Mouse (Mus musculus) stomach, postnatal 0 days (tissue): Measurements from ENCODE around the gene Dip2b. TPM values are rescaled to one million over a fixed set of nuclear protein-coding genes. Genes with fewer than 3 reads are reported as not detected.
A peak's percentile ranks its signal among the peaks of the same experiment; 100 is the strongest.

Experiments used
- ATAC-seq: fragments of 200-750 bp; cut with Nextera tagmentation; 2 replicates; pipeline ENCODE4 v1.8.0; 2017; ENCODE audit not compliant: low FRiP score, low TSS enrichment
- DNase-seq: peaks from one replicate; pipeline ENCODE4 v3.0.0-alpha.2; 2016; ENCODE audit warnings: low spot score
- H3K27ac ChIP-seq: fragments of 300-500 bp; sonication (generic); replicated peaks from 2 replicates; pipeline ENCODE4 v1.5.1; 2014; ENCODE audit warnings: mild to moderate bottlenecking, control low read depth
- H3K27me3 ChIP-seq: fragments of 300-500 bp; sonication (generic); 2 replicates; pipeline ENCODE4 v1.6.1; 2014; ENCODE audit warnings: low read length; ENCODE audit not compliant: control insufficient read depth, insufficient read depth
- H3K36me3 ChIP-seq: fragments of 300-500 bp; sonication (generic); 2 replicates; pipeline ENCODE4 v1.6.1; 2014; ENCODE audit warnings: low read length, mixed read lengths; ENCODE audit not compliant: control insufficient read depth, insufficient read depth
- H3K4me1 ChIP-seq: fragments of 300-500 bp; sonication (generic); replicated peaks from 2 replicates; pipeline ENCODE4 v1.6.1; 2014; ENCODE audit warnings: antibody characterized with exemption; ENCODE audit not compliant: control insufficient read depth, insufficient read depth
- H3K4me2 ChIP-seq: fragments of 300-500 bp; sonication (generic); replicated peaks from 2 replicates; pipeline ENCODE4 v1.6.1; 2014; ENCODE audit warnings: low read depth, mild to moderate bottlenecking, control low read depth, moderate library complexity
- H3K4me3 ChIP-seq: fragments of 300-500 bp; sonication (generic); 2 replicates; pipeline ENCODE4 v1.5.1; 2014; ENCODE audit warnings: low read depth, low read length, control low read depth
- H3K9ac ChIP-seq: fragments of 300-500 bp; sonication (generic); 2 replicates; pipeline ENCODE4 v1.6.1; 2014; ENCODE audit warnings: mild to moderate bottlenecking, low read length, control low read depth, mixed read lengths
- H3K9me3 ChIP-seq: fragments of 300-500 bp; sonication (generic); 2 replicates; pipeline ENCODE4 v1.6.1; 2016; ENCODE audit warnings: low read length; ENCODE audit not compliant: control insufficient read depth
- CTCF ChIP-seq: IDR thresholded peaks from 2 replicates; pipeline ENCODE4 v1.5.1; 2016; ENCODE audit warnings: antibody characterized with exemption, low read depth, mild to moderate bottlenecking, moderate library complexity
- EP300 ChIP-seq: optimal IDR thresholded peaks from 2 replicates; pipeline ENCODE3; 2016; ENCODE audit warnings: antibody characterized with exemption
- WGBS: fragments of 180-500 bp; shearing (Covaris S2); extraction: QIAGEN DNeasy Blood & Tissue Kit; methylation state at CpG from one replicate; pipeline ENCODE4 v1.1.7; 2014; 5-methylcytosine and 5-hydroxymethylcytosine counted together
- polyA plus RNA-seq: library from polyadenylated mRNA; unstranded; fragments of >200 nt; fragmentation: Nextera tagmentation; extraction: Ambion mirVana; gene quantifications from 2 replicates; pipeline ENCODE4 v1.2.1, GENCODE M21; 2015

The Dip2b gene
- polyA plus RNA-seq, 1 experiment from 2014 or later = 5.2 TPM

DNA sequence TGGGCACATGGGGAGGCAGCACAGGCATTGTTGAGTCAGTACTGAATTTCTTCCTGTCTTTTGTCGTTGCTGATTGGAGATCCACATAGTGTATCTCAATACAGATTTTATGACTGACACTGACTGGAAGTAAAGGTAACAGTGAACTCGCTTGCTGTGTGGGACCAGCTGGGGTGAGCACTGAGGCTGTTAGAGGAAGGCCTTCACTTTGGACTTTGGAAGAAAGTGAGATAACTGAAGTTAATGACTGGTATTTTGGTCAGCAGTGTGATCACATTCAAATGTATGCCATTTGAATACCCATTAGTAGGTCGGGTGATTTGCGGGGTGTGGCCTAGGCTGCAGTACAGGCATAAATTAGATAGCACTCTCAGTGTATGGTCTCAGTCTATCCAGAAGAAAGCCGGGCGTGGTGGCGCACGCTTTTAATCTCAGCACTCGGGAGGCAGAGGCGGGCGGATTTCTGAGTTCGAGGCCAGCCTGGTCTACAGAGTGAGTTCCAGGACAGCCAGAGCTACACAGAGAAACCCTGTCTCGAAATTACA lies 24.8 kb downstream of the Dip2b start:
- no peak overlapping the region for H3K9ac ChIP-seq
- ATAC-seq = 0 out of 2 replicates have a peak, but pooled peaks have one; percentile 51

GRCm38 (mm10) chr15:100066702-100067101 lies 28.2 kb downstream of the Dip2b start:
- ATAC-seq (peak; percentile 54; the same call in 1 of the 2 replicates), DNase-seq (peak; percentile 41)
- no peaks in the 10 kb centered on the region for H3K27me3 ChIP-seq
- no peak overlapping the region for H3K9ac ChIP-seq
- no peaks in the 10 kb centered on the region for H3K36me3 ChIP-seq
- H3K4me1 ChIP-seq = no peaks in the 10 kb centered on the region
- TF ChIP-seq CTCF (no peak), EP300 (no peak)
- H3K4me2 ChIP-seq = peak overlapping the region; percentile 4; the same call in 1 of the 2 replicates
- WGBS = 45% methylated on average over 9 of the region's 9 CpGs
- H3K27ac ChIP-seq = peak overlapping the region; percentile 56; the same call in 1 of the 2 replicates
- H3K9me3 ChIP-seq = no peaks in the 10 kb centered on the region
- H3K4me3 ChIP-seq = no peak overlapping the region

More for the DNA sequence above, 24.8 kb downstream of the Dip2b start:
- Histone ChIP-seq H3K4me1 (no peaks in the 10 kb centered on the region), H3K27ac (no peak overlapping the region), H3K27me3 (no peaks in the 10 kb centered on the region), H3K4me2 (no peak overlapping the region), H3K9me3 (no peaks in the 10 kb centered on the region), H3K36me3 (no peaks in the 10 kb centered on the region), H3K4me3 (no peak overlapping the region)
- 88% methylated on average over 13 of the region's 13 CpGs for WGBS
- no peak for DNase-seq
- TF ChIP-seq EP300 = no peak
- no peak for TF ChIP-seq CTCF

GRCm38 (mm10) chr15:100069101-100069500 lies 30.6 kb downstream of the Dip2b start:
- Histone ChIP-seq H3K9me3 (no peaks in the 10 kb centered on the region), H3K36me3 (no peaks in the 10 kb centered on the region), H3K27ac (no peak overlapping the region), H3K4me3 (no peak overlapping the region), H3K4me2 (no peak overlapping the region), H3K27me3 (no peaks in the 10 kb centered on the region), H3K4me1 (peaks cover 6% of the 10 kb centered on the region), H3K9ac (no peak overlapping the region)
- no peak for TF ChIP-seq EP300
- ATAC-seq (no peak), DNase-seq (no peak)
- WGBS = 83% methylated on average over 4 of the region's 4 CpGs

DNA sequence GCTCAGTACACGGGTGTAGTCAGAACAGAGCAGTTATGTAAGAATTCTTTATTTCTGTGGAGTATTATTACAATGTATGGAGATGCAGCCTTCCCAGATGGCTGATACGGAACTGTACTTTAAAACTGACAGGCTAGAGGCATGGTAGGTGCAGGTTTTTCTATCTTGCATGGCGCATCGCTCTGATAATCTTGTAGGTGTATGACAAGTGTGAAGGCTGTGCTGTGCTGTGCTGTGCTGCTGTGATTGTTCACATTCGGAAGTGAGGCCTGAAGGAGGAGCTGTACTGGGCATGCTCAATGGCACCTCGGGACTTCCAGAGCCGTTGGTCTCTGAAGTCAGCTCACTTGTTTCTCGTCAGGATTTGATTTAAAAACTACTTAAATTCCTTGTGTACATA lies 31.6 kb downstream of the Dip2b start:
- Histone ChIP-seq H3K9ac (no peak overlapping the region), H3K4me2 (no peak overlapping the region), H3K4me1 (peaks cover 9% of the 10 kb centered on the region), H3K27me3 (no peaks in the 10 kb centered on the region), H3K4me3 (no peak overlapping the region), H3K9me3 (no peaks in the 10 kb centered on the region), H3K36me3 (no peaks in the 10 kb centered on the region), H3K27ac (no peak overlapping the region)
- DNase-seq (no peak), ATAC-seq (no peak)
- 68% methylated on average over 8 of the region's 8 CpGs for WGBS
- TF ChIP-seq CTCF (no peak), EP300 (no peak)

DNA sequence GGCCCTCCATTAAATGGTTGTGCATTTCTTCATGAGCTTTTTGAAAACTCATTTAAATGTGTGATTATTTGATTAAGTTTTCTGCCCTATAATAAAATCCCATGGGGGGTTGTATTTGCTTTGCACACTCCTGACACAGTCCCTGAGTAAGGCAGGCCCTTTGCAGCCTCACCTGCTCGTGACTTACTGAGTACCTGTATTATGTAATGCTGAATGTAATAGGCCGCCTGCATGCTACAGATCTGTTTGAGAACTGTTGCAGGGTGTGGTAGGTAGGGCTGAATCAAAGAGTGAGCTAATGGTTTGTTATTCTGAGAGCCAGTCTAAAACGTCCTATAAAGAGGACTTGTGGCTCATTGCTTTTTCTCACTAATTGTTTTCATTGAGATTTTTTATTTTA lies 33.4 kb downstream of the Dip2b start:
- DNase-seq = peak; percentile 50
- H3K36me3 ChIP-seq = no peaks in the 10 kb centered on the region
- H3K27ac ChIP-seq = peak overlapping the region; percentile 63
- H3K4me3 ChIP-seq = no peak overlapping the region
- no peak overlapping the region for H3K4me2 ChIP-seq
- 55% methylated on average over 3 of the region's 3 CpGs for WGBS
- H3K4me1 ChIP-seq = peaks cover 12% of the 10 kb centered on the region
- TF ChIP-seq CTCF (no peak), EP300 (no peak)
- no peaks in the 10 kb centered on the region for H3K27me3 ChIP-seq
- H3K9ac ChIP-seq = no peak overlapping the region
- no peaks in the 10 kb centered on the region for H3K9me3 ChIP-seq
- ATAC-seq = peak; percentile 87

- DNase-seq = peak; percentile 31
- Histone ChIP-seq H3K4me3 (no peak overlapping the region), H3K9me3 (no peaks in the 10 kb centered on the region), H3K27me3 (no peaks in the 10 kb centered on the region), H3K9ac (no peak overlapping the region), H3K27ac (peak overlapping the region; percentile 63), H3K4me1 (peaks cover 12% of the 10 kb centered on the region), H3K4me2 (no peak overlapping the region), H3K36me3 (no peaks in the 10 kb centered on the region)
- ATAC-seq = peak; percentile 19; the same call in 1 of the 2 replicates
- WGBS = 57% methylated on average over 9 of the region's 9 CpGs
- no peak for TF ChIP-seq EP300
- no peak for TF ChIP-seq CTCF
These were observed 35.4 kb downstream of the Dip2b start for GRCm38 (mm10) chr15:100073696-100074453.
